Mouse (Mus musculus) hindbrain, embryonic 11.5 days (tissue): Measurements from ENCODE around the gene Tpbg. TPM values are rescaled to one million over a fixed set of nuclear protein-coding genes. Genes with fewer than 3 reads are reported as not detected.

ENCODE experiments used
- ATAC-seq: fragments of 200-750 bp; cut with Nextera tagmentation; 2 replicates; pipeline ENCODE4 v1.8.0; 2017; ENCODE audit warnings: mild to moderate bottlenecking, moderate TSS enrichment, moderate library complexity; ENCODE audit not compliant: low FRiP score
- DNase-seq: peaks from one replicate; pipeline ENCODE4 v3.0.0-alpha.2; 2015; ENCODE audit warnings: low spot score
- H3K27ac ChIP-seq: fragments of 300-500 bp; sonication (generic); 2 replicates; pipeline ENCODE4 v1.5.1; 2014; ENCODE audit warnings: mild to moderate bottlenecking, low read depth, low read length
- H3K27me3 ChIP-seq: fragments of 300-500 bp; sonication (generic); 2 replicates; pipeline ENCODE4 v1.6.1; 2014; ENCODE audit warnings: mild to moderate bottlenecking, low read length, moderate library complexity, mixed read lengths; ENCODE audit not compliant: control insufficient read depth, insufficient read depth
- H3K36me3 ChIP-seq: fragments of 300-500 bp; sonication (generic); 2 replicates; pipeline ENCODE4 v1.6.1; 2014; ENCODE audit warnings: mild to moderate bottlenecking, low read length, moderate library complexity, mixed read lengths; ENCODE audit not compliant: control insufficient read depth, insufficient read depth
- H3K4me1 ChIP-seq: fragments of 300-500 bp; sonication (generic); replicated peaks from 2 replicates; pipeline ENCODE4 v1.6.1; 2014; ENCODE audit warnings: low read length, mixed read lengths; ENCODE audit not compliant: control insufficient read depth, insufficient read depth
- H3K4me2 ChIP-seq: fragments of 300-500 bp; sonication (generic); replicated peaks from 2 replicates; pipeline ENCODE4 v1.6.1; 2014; ENCODE audit warnings: mild to moderate bottlenecking, low read depth, low read length
- H3K4me3 ChIP-seq: fragments of 300-500 bp; sonication (generic); 2 replicates; pipeline ENCODE4 v1.5.1; 2014; ENCODE audit warnings: low read depth, low read length
- H3K9ac ChIP-seq: fragments of 300-500 bp; sonication (generic); 2 replicates; pipeline ENCODE4 v1.6.1; 2014; ENCODE audit warnings: low read depth, low read length
- H3K9me3 ChIP-seq: fragments of 300-500 bp; sonication (generic); 2 replicates; pipeline ENCODE4 v1.6.1; 2016; ENCODE audit warnings: low read length; ENCODE audit not compliant: control insufficient read depth
- WGBS: fragments of 180-500 bp; shearing (Covaris S2); extraction: QIAGEN DNeasy Blood & Tissue Kit; methylation state at CpG from one replicate; pipeline ENCODE4 v1.1.7; 2014; 5-methylcytosine and 5-hydroxymethylcytosine counted together
- polyA plus RNA-seq: library from polyadenylated mRNA; unstranded; fragments of >200 nt; fragmentation: Nextera tagmentation; extraction: Ambion mirVana; gene quantifications from 2 replicates; pipeline ENCODE4 v1.2.1, GENCODE M21; 2014

Gene Tpbg
- polyA plus RNA-seq, 1 experiment from 2014 or later = 34.6 TPM

DNA sequence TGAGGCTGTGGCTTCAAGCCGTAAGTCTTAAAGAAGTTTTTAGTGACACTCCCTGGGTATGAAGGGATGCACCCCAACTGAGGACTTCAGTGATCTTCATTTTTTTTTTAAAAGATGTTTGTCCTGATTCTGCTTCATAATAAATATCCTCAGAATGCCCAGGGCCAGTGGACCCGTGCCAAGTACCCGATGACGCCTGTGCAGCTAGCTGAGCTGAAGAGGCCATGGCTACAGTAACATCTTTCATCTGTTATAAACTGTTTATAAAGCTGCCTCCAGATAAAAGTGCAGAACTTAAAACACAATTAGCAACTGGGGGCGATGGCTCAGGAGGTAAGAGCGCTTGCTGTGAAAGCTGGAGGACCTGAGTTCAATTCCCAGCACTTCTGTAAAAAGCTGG is 20.4 kb downstream of the Tpbg start:
- ATAC-seq (no peak), DNase-seq (no peak)
- Histone ChIP-seq H3K27ac (no peak overlapping the region), H3K27me3 (no peaks in the 10 kb centered on the region), H3K9ac (no peak overlapping the region), H3K9me3 (no peaks in the 10 kb centered on the region), H3K4me1 (no peaks in the 10 kb centered on the region), H3K4me2 (no peak overlapping the region), H3K36me3 (no peaks in the 10 kb centered on the region), H3K4me3 (no peak overlapping the region)
- WGBS = 90% methylated on average over 6 of the region's 6 CpGs

DNA sequence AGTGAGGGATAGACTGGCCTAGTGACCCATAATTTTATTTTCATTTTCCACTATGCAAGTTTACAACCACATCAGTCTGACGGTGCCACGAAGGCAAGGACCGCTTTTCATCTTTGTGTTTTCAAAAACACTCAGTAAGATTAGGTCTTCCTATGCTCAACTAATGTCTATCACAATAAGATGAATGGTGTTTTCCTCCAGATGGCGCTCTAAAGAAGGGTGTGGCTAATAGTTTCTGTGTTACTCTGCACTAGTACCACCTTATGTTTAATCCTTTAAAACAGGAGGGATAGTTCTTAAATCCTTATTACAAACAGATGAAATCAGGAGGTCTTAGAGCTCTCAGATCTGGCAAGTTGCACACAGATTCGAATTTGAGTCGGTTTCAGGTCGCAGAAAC is 30.7 kb downstream of the Tpbg start:
- no peak overlapping the region for H3K27ac ChIP-seq
- H3K4me1 ChIP-seq = no peaks in the 10 kb centered on the region
- ATAC-seq (no peak), DNase-seq (no peak)
- no peaks in the 10 kb centered on the region for H3K36me3 ChIP-seq
- H3K4me2 ChIP-seq = no peak overlapping the region
- H3K27me3 ChIP-seq = no peaks in the 10 kb centered on the region
- H3K4me3 ChIP-seq = no peak overlapping the region
- WGBS = 77% methylated on average over 7 of the region's 7 CpGs
- no peaks in the 10 kb centered on the region for H3K9me3 ChIP-seq
- H3K9ac ChIP-seq = no peak overlapping the region

GRCm38 (mm10) chr9:85893681-85894080 is 51.5 kb downstream of the Tpbg start:
- DNase-seq = no peak
- no peak overlapping the region for H3K27ac ChIP-seq
- H3K9me3 ChIP-seq = no peaks in the 10 kb centered on the region
- H3K36me3 ChIP-seq = no peaks in the 10 kb centered on the region
- H3K4me3 ChIP-seq = no peak overlapping the region
- no peak overlapping the region for H3K9ac ChIP-seq
- ATAC-seq = no peak
- H3K4me2 ChIP-seq = no peak overlapping the region
- no peaks in the 10 kb centered on the region for H3K4me1 ChIP-seq
- H3K27me3 ChIP-seq = no peaks in the 10 kb centered on the region
- WGBS = 86% methylated on average over 5 of the region's 5 CpGs

Other genes with a start within 250 kb of the Tpbg start
- gene Ibtk, start 93.0 kb upstream of the Tpbg start, polyA plus RNA-seq = 45.2 and 47.4 TPM in 2 replicates